Mouse (Mus musculus) bone marrow, adult 2 months (tissue): Measurements from ENCODE around the gene B230104I21Rik. TPM values are rescaled to one million over a fixed set of nuclear protein-coding genes. Genes with fewer than 3 reads are reported as not detected.

Experiments used
- H3K27ac ChIP-seq: fragments of 200-500 bp; 2 replicates; pipeline ENCODE4 v1.5.1; 2012; ENCODE audit warnings: low read depth, mild to moderate bottlenecking, control low read depth, inconsistent platforms, low read length; ENCODE audit not compliant: control insufficient read depth, poor library complexity, insufficient read depth
- H3K4me1 ChIP-seq: fragments of 200-500 bp; 2 replicates; pipeline ENCODE4 v1.6.1; 2011; ENCODE audit warnings: low read length; ENCODE audit not compliant: control insufficient read depth, insufficient read depth
- H3K4me3 ChIP-seq: fragments of 200-500 bp; replicated peaks from 2 replicates; pipeline ENCODE3; 2011; ENCODE audit warnings: mild to moderate bottlenecking, low read depth, low read length, control low read depth; ENCODE audit not compliant: control insufficient read depth
- CTCF ChIP-seq: fragments of 200-500 bp; IDR thresholded peaks from 2 replicates; pipeline ENCODE4 v1.5.1; 2011; ENCODE audit warnings: low read length, control low read depth; ENCODE audit not compliant: control insufficient read depth, insufficient read depth
- POLR2A ChIP-seq: fragments of 200-500 bp; IDR thresholded peaks from 2 replicates; pipeline ENCODE4 v1.6.1; 2011; ENCODE audit warnings: low read depth, mild to moderate bottlenecking, control low read depth, low read length, borderline replicate concordance; ENCODE audit not compliant: control insufficient read depth
- WGBS: fragments of 180-500 bp; shearing (Covaris S2); methylation state at CpG from one replicate; pipeline ENCODE4 v1.1.7; 2018; 5-methylcytosine and 5-hydroxymethylcytosine counted together
- polyA plus RNA-seq: library from polyadenylated mRNA; stranded (reverse); fragments of >200 nt; gene quantifications from 2 replicates; pipeline ENCODE4 v1.2.4, GENCODE M21; 2011; ENCODE audit warnings: low replicate concordance; ENCODE audit not compliant: missing spikeins, insufficient read depth, insufficient read length

B230104I21Rik gene
- polyA plus RNA-seq, 1 experiment, result not detected

- Histone ChIP-seq H3K4me1 (no peaks in the 10 kb centered on the region), H3K27ac (no peak overlapping the region), H3K4me3 (no peak overlapping the region)
- TF ChIP-seq POLR2A (no peak), CTCF (no peak)
- 41% methylated on average over 10 of the region's 10 CpGs for WGBS
These were observed 40.2 kb downstream of the B230104I21Rik start for GRCm38 (mm10) chr4:154375939-154376625.

GRCm38 (mm10) chr4:154378876-154379275 lies 42.9 kb downstream of the B230104I21Rik start:
- WGBS, result 94% methylated on average over 2 of the region's 2 CpGs
- no peaks in the 10 kb centered on the region for H3K4me1 ChIP-seq
- TF ChIP-seq POLR2A, result no peak
- no peak for TF ChIP-seq CTCF
- H3K4me3 ChIP-seq, result no peak overlapping the region
- H3K27ac ChIP-seq, result no peak overlapping the region

GRCm38 (mm10) chr4:154385208-154385607 lies 49.3 kb downstream of the B230104I21Rik start:
- WGBS, result 83% methylated on average over 8 of the region's 8 CpGs
- no peak for TF ChIP-seq POLR2A
- TF ChIP-seq CTCF, result no peak
- no peaks in the 10 kb centered on the region for H3K4me1 ChIP-seq
- H3K4me3 ChIP-seq, result no peak overlapping the region
- no peak overlapping the region for H3K27ac ChIP-seq

- TF ChIP-seq CTCF (no peak), POLR2A (no peak)
- 69% methylated on average over 2 of the region's 2 CpGs for WGBS
- H3K4me3 ChIP-seq, result no peak overlapping the region
- H3K27ac ChIP-seq, result no peak overlapping the region
- H3K4me1 ChIP-seq, result no peaks in the 10 kb centered on the region
These were observed 50.0 kb downstream of the B230104I21Rik start for GRCm38 (mm10) chr4:154385918-154386317.

GRCm38 (mm10) chr4:154386810-154387209 lies 50.9 kb downstream of the B230104I21Rik start:
- no peak overlapping the region for H3K4me3 ChIP-seq
- 76% methylated on average over 8 of the region's 8 CpGs for WGBS
- TF ChIP-seq POLR2A (no peak), CTCF (no peak)
- H3K27ac ChIP-seq, result no peak overlapping the region
- H3K4me1 ChIP-seq, result no peaks in the 10 kb centered on the region

- 74% methylated on average over 2 of the region's 2 CpGs for WGBS
- no peak overlapping the region for H3K4me3 ChIP-seq
- no peaks in the 10 kb centered on the region for H3K4me1 ChIP-seq
- TF ChIP-seq CTCF, result no peak
- no peak for TF ChIP-seq POLR2A
- H3K27ac ChIP-seq, result no peak overlapping the region
These were observed 53.7 kb downstream of the B230104I21Rik start for GRCm38 (mm10) chr4:154389641-154390040.

GRCm38 (mm10) chr4:154390333-154391080 lies 54.6 kb downstream of the B230104I21Rik start:
- 13% methylated on average over 20 of the region's 20 CpGs for WGBS
- no peaks in the 10 kb centered on the region for H3K4me1 ChIP-seq
- no peak overlapping the region for H3K4me3 ChIP-seq
- TF ChIP-seq CTCF, result no peak
- no peak for TF ChIP-seq POLR2A
- H3K27ac ChIP-seq, result no peak overlapping the region

GRCm38 (mm10) chr4:154392641-154393040 lies 56.7 kb downstream of the B230104I21Rik start:
- 63% methylated on average over 1 of the region's 1 CpGs for WGBS
- no peaks in the 10 kb centered on the region for H3K4me1 ChIP-seq
- no peak overlapping the region for H3K27ac ChIP-seq
- H3K4me3 ChIP-seq, result no peak overlapping the region
- TF ChIP-seq CTCF (no peak), POLR2A (no peak)
